Mouse (Mus musculus): Measurements from ENCODE around the gene Tmem199. TPM values are rescaled to one million over a fixed set of nuclear protein-coding genes. Genes with fewer than 3 reads are reported as not detected.

Gene Tmem199
- total RNA-seq, 2 experiments from 2014 or later, result 37.1 to 44.2 TPM

GRCm38 (mm10) chr11:78497544-78498522 lies 14.1 kb downstream of the Tmem199 start, which contains the start of gene Sarm1:
Sarm1 (minus strand) TSS chr11:78497754.
- DNase-seq (ENCODE audit: low spot score in 2 of 2), result peak; percentile 96 to 97
- intact Hi-C loops (cut with DNase I), result no loop called here

- intact Hi-C loops (cut with DNase I), result no loop called here
- DNase-seq (ENCODE audit: low spot score in 2 of 2), result peak in 1 of 2 experiments; percentile 34
Measured at GRCm38 (mm10) chr11:78497071-78497541, 14.9 kb downstream of the Tmem199 start.

DNA sequence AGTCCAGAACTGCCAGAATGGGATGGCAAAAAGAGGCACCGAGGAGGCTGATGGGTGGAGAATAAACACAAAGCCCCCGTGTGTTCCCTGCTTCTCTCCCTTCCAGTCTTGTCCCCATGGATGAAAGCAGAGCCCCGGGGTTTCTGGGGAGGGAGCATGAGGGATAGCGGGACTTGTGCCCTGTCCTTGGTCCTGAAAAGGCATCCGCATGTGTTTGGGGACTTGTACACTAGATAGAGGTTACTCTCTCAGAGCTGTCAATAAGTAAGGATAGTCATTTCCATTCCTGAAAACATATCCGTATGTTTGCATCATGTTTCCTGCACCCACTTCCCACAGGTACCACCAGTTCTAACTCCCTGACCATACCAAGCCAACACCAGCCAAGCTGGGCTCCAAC lies 16.1 kb downstream of the Tmem199 start:
- no peak for DNase-seq (ENCODE audit: low spot score in 2 of 2)
- intact Hi-C loops (cut with DNase I), result no loop called here

DNA sequence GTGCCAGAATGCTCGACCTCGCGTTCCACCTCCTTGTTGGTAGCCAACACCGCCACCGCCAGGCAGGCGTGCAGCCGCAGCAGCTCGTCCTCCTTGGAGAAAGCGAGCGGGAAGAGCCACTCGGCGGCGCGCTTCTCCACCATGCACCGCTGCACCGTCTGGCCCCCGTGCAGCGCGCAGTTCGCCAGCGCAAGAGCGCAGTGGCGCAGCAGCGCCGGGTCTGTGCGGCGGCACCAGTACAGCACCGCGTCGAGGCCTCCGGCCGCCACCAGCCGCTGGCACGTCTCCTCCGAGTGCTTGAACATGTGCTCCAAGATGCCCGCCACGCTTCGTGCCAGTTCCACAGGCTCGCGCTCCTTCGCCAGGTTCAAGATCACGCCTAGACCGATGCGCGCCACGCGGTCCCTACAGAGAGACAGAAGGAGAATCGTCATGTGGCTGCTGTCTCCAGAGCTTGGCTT lies 21.2 kb downstream of the Tmem199 start:
- peak; percentile 55 to 63 for DNase-seq (ENCODE audit: low spot score in 2 of 2)
- intact Hi-C loops (cut with DNase I), result no loop called here

GRCm38 (mm10) chr11:78488168-78488567 lies 23.8 kb downstream of the Tmem199 start:
- intact Hi-C loops (cut with DNase I), result no loop called here
- DNase-seq (ENCODE audit: low spot score in 2 of 2), result peak; percentile 82 to 84

DNA sequence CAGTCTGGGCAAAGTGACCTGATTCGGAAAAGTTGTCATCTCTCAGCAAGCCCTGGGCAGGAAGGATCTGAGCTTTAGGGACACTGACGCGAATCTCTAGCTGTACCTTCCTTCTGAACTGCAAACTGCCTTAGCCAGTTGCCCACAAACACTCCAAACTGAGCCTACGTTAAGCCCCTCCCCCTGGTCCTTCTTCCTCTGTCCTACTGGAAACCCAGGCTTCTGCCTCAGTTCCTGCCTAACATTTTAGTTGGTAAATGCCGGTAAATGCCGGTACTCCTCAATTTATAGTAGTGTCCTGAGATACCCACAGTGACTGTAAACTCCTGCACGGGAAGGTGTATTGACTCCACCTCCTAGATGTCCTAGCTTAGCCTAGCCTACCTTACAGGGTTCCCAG lies 28.3 kb downstream of the Tmem199 start:
- intact Hi-C loops (cut with DNase I), result no loop called here
- no peak for DNase-seq (ENCODE audit: low spot score in 2 of 2)

- intact Hi-C loops (cut with DNase I), result no loop called here
- DNase-seq (ENCODE audit: low spot score in 2 of 2), result no peak
Measured at GRCm38 (mm10) chr11:78475289-78475688, 36.7 kb downstream of the Tmem199 start.

DNA sequence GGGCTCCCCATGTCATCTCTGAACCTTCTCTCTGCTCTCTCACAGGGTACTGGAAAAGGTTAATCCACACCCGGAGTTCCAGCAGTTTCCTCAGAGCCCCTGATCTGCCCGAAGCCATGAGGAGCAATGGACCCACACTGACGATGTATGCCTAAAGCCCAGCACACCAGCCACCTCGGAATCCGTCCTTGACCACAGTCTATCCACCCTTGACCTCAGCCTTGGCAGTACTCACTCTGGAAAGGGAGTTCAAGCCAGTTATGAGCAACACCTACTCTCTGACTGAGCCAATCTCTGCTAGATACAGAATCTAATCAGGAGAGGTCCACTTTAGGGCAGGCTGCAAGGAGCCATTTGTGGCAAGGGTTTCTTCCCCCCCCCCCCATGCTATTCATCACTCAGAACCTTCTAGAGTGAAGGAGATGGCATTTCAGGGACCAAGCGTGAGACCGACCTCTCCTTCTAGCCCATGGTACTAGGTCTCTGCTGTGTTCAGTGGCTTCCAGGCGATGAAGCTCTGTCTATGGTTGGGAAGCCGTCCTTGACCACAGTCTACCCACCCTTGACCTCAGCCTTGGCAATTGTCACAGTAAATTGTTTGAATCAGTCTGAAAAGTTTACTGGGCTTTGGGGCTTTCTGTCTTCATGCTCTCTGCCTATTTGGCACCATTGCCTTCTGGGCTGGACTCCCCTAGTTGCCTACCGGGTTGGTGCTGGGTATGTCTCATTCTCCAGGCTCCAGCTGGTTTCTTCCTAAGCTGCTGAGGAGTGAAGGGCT lies 40.5 kb downstream of the Tmem199 start:
- intact Hi-C loops (cut with DNase I), result no loop called here
- no peak for DNase-seq (ENCODE audit: low spot score in 2 of 2)

GRCm38 (mm10) chr11:78467932-78468331 lies 44.0 kb downstream of the Tmem199 start:
- intact Hi-C loops (cut with DNase I), result no loop called here
- DNase-seq (ENCODE audit: low spot score in 2 of 2), result no peak

GRCm38 (mm10) chr11:78467515-78467914 lies 44.5 kb downstream of the Tmem199 start:
- intact Hi-C loops (cut with DNase I), result no loop called here
- no peak for DNase-seq (ENCODE audit: low spot score in 2 of 2)

- intact Hi-C loops (cut with DNase I), result no loop called here
- DNase-seq (ENCODE audit: low spot score in 2 of 2), result no peak
Measured at GRCm38 (mm10) chr11:78466242-78466912, 45.6 kb downstream of the Tmem199 start.

DNA sequence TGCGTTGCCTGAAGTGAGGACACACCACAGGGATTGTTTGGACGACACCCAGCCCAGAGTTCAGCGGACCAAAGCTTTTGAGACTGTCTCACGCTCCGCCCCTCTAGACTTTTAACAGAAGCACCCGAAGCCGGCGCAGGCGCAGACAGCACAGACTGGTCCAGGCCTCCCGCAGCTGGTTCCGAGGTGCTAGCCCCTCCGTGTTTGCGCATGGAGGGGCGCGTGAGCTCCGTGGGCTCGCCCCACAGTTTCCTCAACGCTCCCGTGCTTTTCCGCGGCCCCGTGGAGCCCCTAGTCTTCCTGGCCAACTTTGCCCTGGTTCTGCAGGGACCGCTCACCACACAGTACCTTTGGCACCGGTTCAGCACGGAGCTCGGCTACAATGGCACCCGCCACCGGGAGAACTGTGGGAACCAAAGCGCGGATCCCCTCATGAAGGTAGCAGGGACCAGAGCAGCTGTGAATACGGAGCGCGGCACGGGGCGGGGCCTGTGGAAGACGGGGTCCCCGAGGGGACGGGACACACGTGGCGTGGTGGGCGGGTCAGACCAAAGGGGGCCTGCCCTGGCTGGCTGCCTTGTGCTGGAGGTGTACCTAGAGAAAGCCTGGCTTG lies 46.3 kb downstream of the Tmem199 start, which contains the start of gene Slc46a1:
Gene Slc46a1 (plus strand): TSS at position 130 of the 613 bp plus-strand sequence.
- intact Hi-C loops (cut with DNase I), result no loop called here
- peak; percentile 77 to 81 for DNase-seq (ENCODE audit: low spot score in 2 of 2)

DNA sequence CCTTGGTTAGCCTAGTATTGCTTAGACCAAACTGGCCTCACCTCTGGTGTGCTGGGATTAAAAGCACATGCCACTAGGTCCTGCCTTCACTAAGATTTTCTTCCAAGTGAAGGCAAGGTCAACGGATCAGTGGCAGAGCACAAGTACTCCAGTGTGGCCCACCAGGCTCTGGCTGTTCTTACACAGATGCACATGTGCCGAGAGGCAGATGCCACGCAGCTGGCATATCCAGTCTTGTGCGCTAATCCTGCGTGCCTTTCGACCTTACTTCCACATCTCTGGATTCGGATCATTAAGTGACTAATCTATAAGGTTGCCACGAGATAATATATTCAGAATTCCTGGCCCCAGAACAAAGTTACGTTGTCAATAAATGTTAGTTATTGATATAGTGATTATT lies 46.9 kb downstream of the Tmem199 start:
- no peak for DNase-seq (ENCODE audit: low spot score in 2 of 2)
- intact Hi-C loops (cut with DNase I), result no loop called here

DNA sequence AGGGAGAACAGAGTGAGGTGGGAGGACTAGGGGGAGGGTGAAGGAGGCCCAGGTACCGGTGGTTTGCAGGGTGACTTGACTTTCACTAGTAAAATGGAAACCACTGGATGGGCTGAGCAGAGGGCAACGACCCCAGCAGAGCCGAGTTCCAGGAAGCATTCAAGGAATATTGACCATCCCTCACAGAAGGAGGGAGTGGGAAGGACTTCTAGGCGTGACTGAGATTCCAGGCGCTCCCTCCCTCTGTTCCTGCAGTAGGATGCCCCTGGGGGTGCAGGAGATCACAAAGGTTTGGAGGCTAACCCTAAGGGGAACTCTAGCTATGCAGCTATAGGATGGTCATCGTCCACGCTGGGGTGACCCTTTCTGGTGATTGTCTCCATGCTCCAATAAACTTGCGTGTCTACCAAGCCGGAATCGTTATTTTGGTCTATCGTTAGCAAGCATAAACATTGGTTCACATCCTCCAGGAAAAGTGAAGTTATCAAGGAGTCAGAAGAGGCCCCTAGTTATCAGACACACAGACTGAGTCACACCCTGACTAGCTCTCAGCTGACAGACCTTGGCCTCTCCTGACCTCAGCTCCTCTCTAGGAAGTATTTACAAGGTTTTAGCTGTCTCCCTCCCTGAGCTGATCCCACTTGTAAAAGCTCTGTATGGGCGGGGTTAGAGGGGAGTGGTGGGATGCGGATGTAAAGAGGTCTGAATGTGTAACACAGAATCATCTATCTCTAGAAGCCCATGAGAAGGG lies 48.5 kb downstream of the Tmem199 start:
- no peak for DNase-seq (ENCODE audit: low spot score in 2 of 2)
- intact Hi-C loops (cut with DNase I), result no loop called here

- intact Hi-C loops (cut with DNase I), result no loop called here
- no peak for DNase-seq (ENCODE audit: low spot score in 2 of 2)
Measured at GRCm38 (mm10) chr11:78462669-78463068, 49.3 kb downstream of the Tmem199 start.

DNA sequence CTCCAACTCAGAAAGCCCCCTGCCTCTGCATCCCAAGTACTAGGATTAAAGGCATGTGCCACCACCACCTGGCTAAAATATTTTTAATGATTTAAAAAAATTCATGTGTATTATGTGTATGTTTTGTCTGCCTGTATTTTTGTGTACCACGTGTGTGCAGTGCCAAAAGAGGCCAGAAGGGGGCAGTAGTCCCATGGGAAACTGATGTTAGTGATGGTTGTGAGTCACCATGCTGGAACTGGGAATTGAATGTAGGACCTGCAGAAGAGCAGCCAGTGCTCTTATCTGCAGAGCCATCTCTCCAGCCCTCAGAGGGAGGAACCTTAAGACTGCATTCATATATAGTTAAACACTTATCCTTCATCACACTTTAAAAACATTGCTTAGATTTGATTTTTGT lies 50.1 kb downstream of the Tmem199 start:
- DNase-seq (ENCODE audit: low spot score in 2 of 2), result no peak
- intact Hi-C loops (cut with DNase I), result no loop called here

DNA sequence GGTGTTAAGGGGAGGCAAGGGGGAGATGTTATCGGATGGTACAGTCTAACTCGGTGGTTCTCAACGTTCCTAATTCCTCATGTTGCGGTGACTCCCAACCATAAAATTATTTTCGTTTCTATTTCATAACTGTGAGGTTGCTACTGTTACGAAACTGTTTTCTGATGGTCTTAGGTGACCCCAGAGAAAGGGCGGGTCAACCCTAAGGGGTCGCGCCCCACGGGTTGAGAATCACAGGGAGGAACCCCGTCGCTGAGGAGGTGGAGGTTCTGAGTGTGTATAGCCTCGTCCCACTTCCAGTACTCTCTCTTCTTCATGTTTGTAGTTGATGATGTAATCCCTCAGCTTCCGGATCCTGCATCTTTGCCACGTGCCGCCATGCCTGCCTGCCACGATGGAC lies 53.2 kb downstream of the Tmem199 start:
- DNase-seq (ENCODE audit: low spot score in 2 of 2), result no peak
- intact Hi-C loops (cut with DNase I), result no loop called here
